Mouse (Mus musculus) embryonic facial prominence, embryonic 12.5 days (tissue): ENCODE results near the gene Hist1h3f. TPM values are rescaled to one million over a fixed set of nuclear protein-coding genes. Genes with fewer than 3 reads are reported as not detected.
A peak's percentile ranks its signal among the peaks of the same experiment; 100 is the strongest.

Experiments
- ATAC-seq: fragments of 200-750 bp; cut with Nextera tagmentation; 2 replicates; pipeline ENCODE4 v1.8.0; 2017; ENCODE audit not compliant: insufficient number of reproducible peaks, insufficient read depth, low FRiP score, low TSS enrichment
- H3K27ac ChIP-seq: fragments of 300-500 bp; sonication (generic); 2 replicates; pipeline ENCODE4 v1.5.1; 2016; ENCODE audit warnings: mild to moderate bottlenecking
- H3K27me3 ChIP-seq: fragments of 300-500 bp; sonication (generic); 2 replicates; pipeline ENCODE4 v1.6.1; 2016; ENCODE audit warnings: mild to moderate bottlenecking, moderate library complexity
- H3K36me3 ChIP-seq: fragments of 300-500 bp; sonication (generic); 2 replicates; pipeline ENCODE4 v1.6.1; 2016; ENCODE audit warnings: mild to moderate bottlenecking
- H3K4me1 ChIP-seq: fragments of 300-500 bp; sonication (generic); 2 replicates; pipeline ENCODE4 v1.6.1; 2016
- H3K4me2 ChIP-seq: fragments of 300-500 bp; sonication (generic); replicated peaks from 2 replicates; pipeline ENCODE4 v1.6.1; 2016; ENCODE audit warnings: mild to moderate bottlenecking, moderate library complexity
- H3K4me3 ChIP-seq: fragments of 300-500 bp; sonication (generic); 2 replicates; pipeline ENCODE4 v1.5.1; 2016; ENCODE audit warnings: mild to moderate bottlenecking
- H3K9ac ChIP-seq: fragments of 300-500 bp; sonication (generic); 2 replicates; pipeline ENCODE4 v1.6.1; 2016; ENCODE audit warnings: mild to moderate bottlenecking, moderate library complexity
- H3K9me3 ChIP-seq: fragments of 300-500 bp; sonication (generic); 2 replicates; pipeline ENCODE4 v1.6.1; 2016; ENCODE audit warnings: mild to moderate bottlenecking, moderate library complexity
- WGBS: fragments of 180-500 bp; shearing (Covaris S2); methylation state at CpG from one replicate; pipeline ENCODE4 v1.1.7; 2016; 5-methylcytosine and 5-hydroxymethylcytosine counted together
- microRNA-seq: library from miRNA; unstranded; fragments of <30 nt; microRNA quantifications from one replicate; pipeline ENCODE4, GENCODE M21; 2017
- polyA plus RNA-seq: library from polyadenylated mRNA; unstranded; fragments of >200 nt; fragmentation: Nextera tagmentation; extraction: Ambion mirVana; gene quantifications from 2 replicates; pipeline ENCODE4 v1.2.1, GENCODE M21; 2016

The Hist1h3f gene
- polyA plus RNA-seq, 1 experiment from 2014 or later, result 2.3 TPM

- Histone ChIP-seq H3K4me1 (peaks cover 5% of the 10 kb centered on the region; the same call in 1 of the 2 replicates), H3K4me3 (no peak overlapping the region), H3K36me3 (no peaks in the 10 kb centered on the region), H3K9me3 (no peaks in the 10 kb centered on the region), H3K27me3 (no peaks in the 10 kb centered on the region), H3K9ac (no peak overlapping the region), H3K27ac (no peak overlapping the region), H3K4me2 (no peak overlapping the region)
- no peak for ATAC-seq
- 72% methylated on average over 7 of the region's 7 CpGs for WGBS
These were observed 48.8 kb downstream of the Hist1h3f start for GRCm38 (mm10) chr13:23592614-23593013.

- H3K9ac ChIP-seq, result no peak overlapping the region
- WGBS, result 69% methylated on average over 5 of the region's 5 CpGs
- no peak overlapping the region for H3K27ac ChIP-seq
- H3K27me3 ChIP-seq, result no peaks in the 10 kb centered on the region
- no peak overlapping the region for H3K4me3 ChIP-seq
- H3K4me2 ChIP-seq, result no peak overlapping the region
- H3K36me3 ChIP-seq, result no peaks in the 10 kb centered on the region
- peaks cover 5% of the 10 kb centered on the region; the same call in 1 of the 2 replicates for H3K4me1 ChIP-seq
- no peak for ATAC-seq
- no peaks in the 10 kb centered on the region for H3K9me3 ChIP-seq
These were observed 49.4 kb downstream of the Hist1h3f start for GRCm38 (mm10) chr13:23593051-23593770.

Small RNA genes within 50 kb of the gene (microRNA-seq; reads per million reads assigned to microRNA genes)
- gene Gm44297 (not detected), gene Gm44359 (not detected), gene Gm44394 (not detected), gene n-TStga1 (2.7 reads per million, percentile 11 among the genes with 10 or more reads in this experiment)

Other genes starting within 250 kb of the Hist1h3f start
- 65.4 and 67.5 TPM in 2 replicates for gene Zfp322a, start 174.8 kb upstream of the Hist1h3f start, polyA plus RNA-seq
- gene Abt1, start 120.2 kb upstream of the Hist1h3f start, polyA plus RNA-seq, result 12.9 and 13.9 TPM in 2 replicates
- gene Btn1a1, start 78.2 kb upstream of the Hist1h3f start, polyA plus RNA-seq, result 0.10 and 0.20 TPM in 2 replicates
- 1.6 TPM in 2 replicates for gene Btn2a2, start 55.2 kb upstream of the Hist1h3f start, polyA plus RNA-seq
- gene Hist1h4h, start 13.0 kb upstream of the Hist1h3f start, polyA plus RNA-seq, result 6.2 and 6.8 TPM in 2 replicates
- gene Hist1h2af, start 10.1 kb upstream of the Hist1h3f start, polyA plus RNA-seq, result 10.7 and 15.5 TPM in 2 replicates
- 7.8 and 11.8 TPM in 2 replicates for gene Hist1h3g, start 8.6 kb upstream of the Hist1h3f start, polyA plus RNA-seq
- gene Hist1h2bh, start 660 bp upstream of the Hist1h3f start, polyA plus RNA-seq, result 1.3 and 1.5 TPM in 2 replicates
- gene Hist1h4f, start 7.6 kb downstream of the Hist1h3f start, polyA plus RNA-seq, result 2.1 and 2.4 TPM in 2 replicates
- gene Hist1h1d, start 9.2 kb downstream of the Hist1h3f start, polyA plus RNA-seq, result 0.64 and 0.75 TPM in 2 replicates
- 9.5 and 9.6 TPM in 2 replicates for gene Hist1h3e, start 18.3 kb downstream of the Hist1h3f start, polyA plus RNA-seq
- 139 and 153 TPM in 2 replicates for gene Hist1h2ae, start 27.2 kb downstream of the Hist1h3f start, polyA plus RNA-seq
- gene Hist1h2bg, start 27.3 kb downstream of the Hist1h3f start, polyA plus RNA-seq, result 11.4 and 15.7 TPM in 2 replicates
- gene Hist1h2bf, start 30.1 kb downstream of the Hist1h3f start, polyA plus RNA-seq, result 10.7 and 11.9 TPM in 2 replicates
- gene Hist1h2ad, start 30.3 kb downstream of the Hist1h3f start, polyA plus RNA-seq, result 2.0 and 3.6 TPM in 2 replicates
- gene Hist1h3d, start 31.7 kb downstream of the Hist1h3f start, polyA plus RNA-seq, result 5.5 and 7.0 TPM in 2 replicates
- gene Hist1h4d, start 37.5 kb downstream of the Hist1h3f start, polyA plus RNA-seq, result 123 and 126 TPM in 2 replicates
- 3.3 and 3.6 TPM in 2 replicates for gene Hist1h2be, start 77.1 kb downstream of the Hist1h3f start, polyA plus RNA-seq
- gene Hist1h1e, start 78.5 kb downstream of the Hist1h3f start, polyA plus RNA-seq, result 22.6 and 24.2 TPM in 2 replicates
- gene Hist1h2ac, start 139.9 kb downstream of the Hist1h3f start, polyA plus RNA-seq, result 1.3 TPM in 2 replicates
- 35.4 and 35.6 TPM in 2 replicates for gene Hist1h2bc, start 140.1 kb downstream of the Hist1h3f start, polyA plus RNA-seq
- 0.24 and 0.25 TPM in 2 replicates for gene Hist1h1t, start 151.8 kb downstream of the Hist1h3f start, polyA plus RNA-seq
- 10.5 and 13.6 TPM in 2 replicates for gene Hist1h4c, start 154.4 kb downstream of the Hist1h3f start, polyA plus RNA-seq
- 3.2 and 3.5 TPM in 2 replicates for gene Hfe, start 166.8 kb downstream of the Hist1h3f start, polyA plus RNA-seq
- 20.5 and 22.8 TPM in 2 replicates for gene Hist1h1c, start 194.8 kb downstream of the Hist1h3f start, polyA plus RNA-seq
- gene Hist1h3c, start 201.6 kb downstream of the Hist1h3f start, polyA plus RNA-seq, result 19.2 and 19.3 TPM in 2 replicates
- gene Hist1h2bb, start 202.7 kb downstream of the Hist1h3f start, polyA plus RNA-seq, result 3.6 and 5.0 TPM in 2 replicates
- gene Hist1h2ab, start 207.1 kb downstream of the Hist1h3f start, polyA plus RNA-seq, result 58.7 and 62.9 TPM in 2 replicates
- 14.0 and 23.7 TPM in 2 replicates for gene Hist1h3b, start 208.2 kb downstream of the Hist1h3f start, polyA plus RNA-seq
- 9.4 and 11.5 TPM in 2 replicates for gene Hist1h4b, start 213.0 kb downstream of the Hist1h3f start, polyA plus RNA-seq
- gene Hist1h4a, start 217.2 kb downstream of the Hist1h3f start, polyA plus RNA-seq, result 1.1 and 1.2 TPM in 2 replicates
- gene Hist1h3a, start 218.3 kb downstream of the Hist1h3f start, polyA plus RNA-seq, result 7.8 and 9.6 TPM in 2 replicates
- 4.0 and 5.8 TPM in 2 replicates for gene Hist1h1a, start 219.6 kb downstream of the Hist1h3f start, polyA plus RNA-seq
- gene Trim38, start 225.9 kb downstream of the Hist1h3f start, polyA plus RNA-seq, result 0.10 TPM in 1 of 2 replicates, not detected in the other